Mouse (Mus musculus) hindbrain, embryonic 14.5 days (tissue): ENCODE measurements around the gene Gm597. TPM values are rescaled to one million over a fixed set of nuclear protein-coding genes. Genes with fewer than 3 reads are reported as not detected.

Source experiments
- ATAC-seq: fragments of 200-750 bp; cut with Nextera tagmentation; 2 replicates; pipeline ENCODE4 v1.8.0; 2017; ENCODE audit warnings: moderate number of reproducible peaks, mild to moderate bottlenecking, moderate TSS enrichment, moderate library complexity; ENCODE audit not compliant: low FRiP score
- DNase-seq: peaks from one replicate; pipeline ENCODE4 v3.0.0-alpha.2; 2015; ENCODE audit warnings: low spot score
- H3K27ac ChIP-seq: fragments of 300-500 bp; sonication (generic); 2 replicates; pipeline ENCODE4 v1.5.1; 2014; ENCODE audit warnings: mild to moderate bottlenecking, moderate library complexity
- H3K27me3 ChIP-seq: fragments of 300-500 bp; sonication (generic); 2 replicates; pipeline ENCODE4 v1.6.1; 2014; ENCODE audit warnings: mild to moderate bottlenecking, low read length, mixed read lengths; ENCODE audit not compliant: control insufficient read depth, insufficient read depth
- H3K36me3 ChIP-seq: fragments of 300-500 bp; sonication (generic); replicated peaks from 2 replicates; pipeline ENCODE4 v1.6.1; 2014; ENCODE audit not compliant: control insufficient read depth, insufficient read depth
- H3K4me1 ChIP-seq: fragments of 300-500 bp; sonication (generic); replicated peaks from 2 replicates; pipeline ENCODE4 v1.6.1; 2014; ENCODE audit warnings: antibody characterized with exemption, low read length, mixed read lengths; ENCODE audit not compliant: control insufficient read depth, insufficient read depth
- H3K4me2 ChIP-seq: fragments of 300-500 bp; sonication (generic); replicated peaks from 2 replicates; pipeline ENCODE4 v1.6.1; 2014; ENCODE audit warnings: mild to moderate bottlenecking, moderate library complexity
- H3K4me3 ChIP-seq: fragments of 300-500 bp; sonication (generic); replicated peaks from 2 replicates; pipeline ENCODE4 v1.5.1; 2014; ENCODE audit warnings: mild to moderate bottlenecking, low read length
- H3K9ac ChIP-seq: fragments of 300-500 bp; sonication (generic); 2 replicates; pipeline ENCODE4 v1.6.1; 2014
- H3K9me3 ChIP-seq: fragments of 300-500 bp; sonication (generic); 2 replicates; pipeline ENCODE4 v1.6.1; 2016; ENCODE audit warnings: low read length; ENCODE audit not compliant: control insufficient read depth
- WGBS: fragments of 180-500 bp; shearing (Covaris S2); extraction: QIAGEN DNeasy Blood & Tissue Kit; methylation state at CpG from one replicate; pipeline ENCODE4 v1.1.7; 2014; 5-methylcytosine and 5-hydroxymethylcytosine counted together
- polyA plus RNA-seq: library from polyadenylated mRNA; unstranded; fragments of >200 nt; fragmentation: Nextera tagmentation; extraction: Ambion mirVana; gene quantifications from 2 replicates; pipeline ENCODE4 v1.2.1, GENCODE M21; 2014

Gene Gm597
- polyA plus RNA-seq: not detected in 2 replicates

GRCm38 (mm10) chr1:28780152-28780551 lies at the start of gene Gm597:
TSS of gene Gm597 (minus strand) at chr1:28780252.
- no peaks in the 10 kb centered on the region for H3K9me3 ChIP-seq
- ATAC-seq (no peak), DNase-seq (no peak)
- H3K27ac ChIP-seq: no peak within 1 kb of the TSS
- H3K36me3 ChIP-seq: no peaks in the 10 kb centered on the region
- H3K4me1 ChIP-seq: no peaks in the 10 kb centered on the region
- H3K4me2 ChIP-seq: no peak within 1 kb of the TSS
- H3K4me3 ChIP-seq: no peak within 1 kb of the TSS
- no peaks in the 10 kb centered on the region for H3K27me3 ChIP-seq
- H3K9ac ChIP-seq: no peak within 1 kb of the TSS

- no peak overlapping the region for H3K27ac ChIP-seq
- no peaks in the 10 kb centered on the region for H3K27me3 ChIP-seq
- WGBS: 91% methylated on average over 1 of the region's 1 CpGs
- no peak overlapping the region for H3K9ac ChIP-seq
- no peaks in the 10 kb centered on the region for H3K9me3 ChIP-seq
- H3K4me3 ChIP-seq: no peak overlapping the region
- no peak for ATAC-seq
- DNase-seq: no peak
- H3K36me3 ChIP-seq: no peaks in the 10 kb centered on the region
- H3K4me2 ChIP-seq: no peak overlapping the region
- no peaks in the 10 kb centered on the region for H3K4me1 ChIP-seq
These were observed 27.6 kb upstream of the Gm597 start for GRCm38 (mm10) chr1:28807689-28808088.

GRCm38 (mm10) chr1:28806618-28807017 lies 26.6 kb upstream of the Gm597 start:
- no peak for DNase-seq
- Histone ChIP-seq H3K4me1 (no peaks in the 10 kb centered on the region), H3K27me3 (no peaks in the 10 kb centered on the region), H3K27ac (no peak overlapping the region), H3K4me2 (no peak overlapping the region), H3K9me3 (no peaks in the 10 kb centered on the region), H3K9ac (no peak overlapping the region), H3K4me3 (no peak overlapping the region), H3K36me3 (no peaks in the 10 kb centered on the region)
- ATAC-seq: no peak

GRCm38 (mm10) chr1:28800881-28801280 lies 20.8 kb upstream of the Gm597 start:
- Histone ChIP-seq H3K4me3 (no peak overlapping the region), H3K36me3 (no peaks in the 10 kb centered on the region), H3K27ac (no peak overlapping the region), H3K27me3 (no peaks in the 10 kb centered on the region), H3K4me1 (no peaks in the 10 kb centered on the region), H3K4me2 (no peak overlapping the region), H3K9ac (no peak overlapping the region), H3K9me3 (no peaks in the 10 kb centered on the region)
- no peak for ATAC-seq
- DNase-seq: no peak
- WGBS: 90% methylated on average over 14 of the region's 14 CpGs
